Mouse (Mus musculus): Measurements from ENCODE around the gene Csnk1e. TPM values are rescaled to one million over a fixed set of nuclear protein-coding genes. Genes with fewer than 3 reads are reported as not detected.

Csnk1e gene
- polyA plus RNA-seq, 2 experiments: 3.7 to 9.8 TPM

GRCm38 (mm10) chr15:79403763-79404210, 51.6 kb downstream of the Csnk1e start:
- ATAC-seq (ENCODE audit: insufficient read depth): no peak
- H3K4me1 ChIP-seq (replicated peaks; ENCODE audit: control insufficient read depth in 2 of 2, insufficient read depth in 2 of 2, low read length in 1 of 2): peaks cover 4 to 13% of the 10 kb centered on the region in 2 experiments
- peak overlapping the region; percentile 65 to 73 for H3K4me3 ChIP-seq (ENCODE audit: insufficient read depth in 1 of 2, low read depth in 2 of 2, low read length in 2 of 2)
- H3K36me3 ChIP-seq (replicated peaks; ENCODE audit: control insufficient read depth, insufficient read depth, low read depth): no peaks in the 10 kb centered on the region
- 9% methylated on average over 9 of the region's 9 CpGs for WGBS (ENCODE audit: insufficient replicate concordance)
- peak overlapping the region; percentile 96 for H3K4me2 ChIP-seq (ENCODE audit: low read depth)
- H3K9ac ChIP-seq (replicated peaks): peak overlapping the region; percentile 74
- H3K9me3 ChIP-seq (ENCODE audit: control insufficient read depth, low read length): no peaks in the 10 kb centered on the region
- H3K27ac ChIP-seq: no peak overlapping the region
- no peak for DNase-seq (ENCODE audit: low read depth in 3 of 3, low spot score in 3 of 3)
- no peaks in the 10 kb centered on the region for H3K27me3 ChIP-seq (ENCODE audit: control insufficient read depth, insufficient read depth, low read length)
- TF ChIP-seq CTCF (IDR thresholded peaks at IDR 0.05; ENCODE audit: low read depth) (no peak), EP300 (IDR thresholded peaks at IDR 0.05; ENCODE audit: low read depth) (no peak)

- no peaks in the 10 kb centered on the region for H3K9me3 ChIP-seq (ENCODE audit: control insufficient read depth, low read length)
- H3K9ac ChIP-seq (replicated peaks): peak within 1 kb of the TSS; percentile 74
- H3K27me3 ChIP-seq (ENCODE audit: control insufficient read depth, insufficient read depth, low read length): no peaks in the 10 kb centered on the region
- TF ChIP-seq EP300 (IDR thresholded peaks at IDR 0.05; ENCODE audit: low read depth): no peak
- TF ChIP-seq CTCF (IDR thresholded peaks at IDR 0.05; ENCODE audit: low read depth): no peak
- peak within 1 kb of the TSS; percentile 96 for H3K4me2 ChIP-seq (ENCODE audit: low read depth)
- H3K27ac ChIP-seq: no peak within 1 kb of the TSS
- ATAC-seq (ENCODE audit: insufficient read depth) (peak; percentile 88), DNase-seq (ENCODE audit: low read depth in 3 of 3, low spot score in 3 of 3) (peak; percentile 58 to 63 (median 62))
- peaks cover 4 to 13% of the 10 kb centered on the region in 2 experiments for H3K4me1 ChIP-seq (replicated peaks; ENCODE audit: control insufficient read depth in 2 of 2, insufficient read depth in 2 of 2, low read length in 1 of 2)
- peak within 1 kb of the TSS; percentile 65 to 73 for H3K4me3 ChIP-seq (ENCODE audit: insufficient read depth in 1 of 2, low read depth in 2 of 2, low read length in 2 of 2)
- no peaks in the 10 kb centered on the region for H3K36me3 ChIP-seq (replicated peaks; ENCODE audit: control insufficient read depth, insufficient read depth, low read depth)
- under 1% methylated on average over 90 of the region's 90 CpGs for WGBS (ENCODE audit: insufficient replicate concordance)
Measured at GRCm38 (mm10) chr15:79402836-79403762, 52.3 kb downstream of the Csnk1e start, which contains the start of gene Tmem184b. Gene Tmem184b, minus strand, starts transcription at chr15:79403569.

- TF ChIP-seq EP300 (IDR thresholded peaks at IDR 0.05; ENCODE audit: low read depth) (no peak), CTCF (IDR thresholded peaks at IDR 0.05; ENCODE audit: low read depth) (0 out of 2 replicates have a peak, but pooled peaks have one; percentile 3)
- Histone ChIP-seq H3K4me2 (ENCODE audit: low read depth) (peak overlapping the region; percentile 96), H3K9ac (replicated peaks) (no peak overlapping the region; the same call in 1 of the 2 replicates), H3K4me3 (ENCODE audit: insufficient read depth in 1 of 2, low read depth in 2 of 2, low read length in 2 of 2) (peak overlapping the region; percentile 61 to 73), H3K27me3 (ENCODE audit: control insufficient read depth, insufficient read depth, low read length) (no peaks in the 10 kb centered on the region), H3K27ac (no peak overlapping the region), H3K9me3 (ENCODE audit: control insufficient read depth, low read length) (no peaks in the 10 kb centered on the region), H3K4me1 (replicated peaks; ENCODE audit: control insufficient read depth in 2 of 2, insufficient read depth in 2 of 2, low read length in 1 of 2) (peaks cover 4 to 13% of the 10 kb centered on the region in 2 experiments), H3K36me3 (replicated peaks; ENCODE audit: control insufficient read depth, insufficient read depth, low read depth) (no peaks in the 10 kb centered on the region)
- 28% methylated on average over 5 of the region's 5 CpGs for whole genome bisulfite sequencing (ENCODE audit: insufficient replicate concordance)
- ATAC-seq (ENCODE audit: insufficient read depth) (no peak), DNase-seq (ENCODE audit: low read depth in 3 of 3, low spot score in 3 of 3) (no peak)
Measured at GRCm38 (mm10) chr15:79402176-79402575, 53.2 kb downstream of the Csnk1e start.

DNA sequence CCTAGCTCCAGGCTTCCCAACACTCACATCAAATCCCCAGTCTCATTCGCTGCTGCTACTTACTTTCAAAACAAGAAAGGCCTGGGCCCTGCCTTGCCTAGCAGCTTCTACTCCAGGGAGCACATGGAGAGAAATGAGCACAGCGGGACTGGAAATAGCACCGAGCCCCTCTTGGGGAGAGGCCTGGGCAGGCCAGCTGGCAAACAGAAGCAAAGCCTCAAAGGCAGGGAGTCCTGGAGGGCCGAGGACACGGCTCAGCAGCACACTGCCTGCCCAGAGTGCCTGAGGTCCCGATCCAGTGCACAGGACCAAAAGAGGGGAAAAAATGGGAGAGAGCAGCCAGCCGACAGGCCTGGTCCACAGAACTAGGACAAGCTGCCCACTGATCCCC, 54.4 kb downstream of the Csnk1e start:
- DNase-seq (ENCODE audit: low read depth in 3 of 3, low spot score in 3 of 3): no peak
- Histone ChIP-seq H3K4me1 (replicated peaks; ENCODE audit: control insufficient read depth in 2 of 2, insufficient read depth in 2 of 2, low read length in 1 of 2) (peaks cover 4 to 17% of the 10 kb centered on the region in 2 experiments), H3K27me3 (ENCODE audit: control insufficient read depth, insufficient read depth, low read length) (no peaks in the 10 kb centered on the region), H3K36me3 (replicated peaks; ENCODE audit: control insufficient read depth, insufficient read depth, low read depth) (no peaks in the 10 kb centered on the region), H3K9ac (replicated peaks) (no peak overlapping the region), H3K4me3 (ENCODE audit: insufficient read depth in 1 of 2, low read depth in 2 of 2, low read length in 2 of 2) (no peak overlapping the region), H3K27ac (no peak overlapping the region), H3K4me2 (ENCODE audit: low read depth) (no peak overlapping the region), H3K9me3 (ENCODE audit: control insufficient read depth, low read length) (no peaks in the 10 kb centered on the region)
- WGBS (ENCODE audit: insufficient replicate concordance): 64% methylated on average over 7 of the region's 7 CpGs
- no peak for TF ChIP-seq CTCF (IDR thresholded peaks at IDR 0.05; ENCODE audit: low read depth)
- no peak for TF ChIP-seq EP300 (IDR thresholded peaks at IDR 0.05; ENCODE audit: low read depth)
- no peak for ATAC-seq (ENCODE audit: insufficient read depth)
